Comparison of ENCODE assay signal across 8 mouse cellular contexts in the genomic region with DNA sequence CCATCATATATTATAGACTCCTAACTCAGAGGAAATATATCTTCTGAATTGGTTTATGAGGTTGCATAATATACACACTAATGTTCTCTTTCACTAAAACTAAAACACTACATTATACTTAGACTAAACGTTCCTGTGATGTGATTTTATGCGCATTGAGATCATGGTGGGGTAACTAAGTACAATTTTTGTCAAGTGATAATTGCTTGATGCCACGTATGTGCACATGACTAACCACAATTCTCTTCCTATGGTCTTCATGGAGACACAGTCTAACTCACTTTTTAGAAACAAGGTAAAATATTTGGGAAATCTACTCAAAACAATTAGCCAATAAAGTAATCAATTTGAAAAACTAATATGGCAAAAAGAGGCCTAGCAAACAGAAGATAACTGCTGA. TPM values are rescaled to one million over a fixed set of nuclear protein-coding genes. Genes with fewer than 3 reads are reported as not detected.
DNase-seq lines count a peak whose midpoint lies in the region; ATAC-seq and TF ChIP-seq lines count a peak whose summit lies in the region.

No protein-coding gene starts in this region.

- peaks cover 3% of the 10 kb centered on the region; the same call in 1 of the 2 replicates for H3K36me3 ChIP-seq in heart, embryonic 11.5 days (ENCODE audit: control insufficient read depth, insufficient read depth, low read length)
- H3K36me3 ChIP-seq in G1E (replicated peaks) = peaks cover 11% of the 10 kb centered on the region
- H3K36me3 ChIP-seq in hindbrain, embryonic 12.5 days = peaks cover 8% of the 10 kb centered on the region; the same call in 1 of the 2 replicates
- H3K36me3 ChIP-seq in midbrain, embryonic 10.5 days = peaks cover 20% of the 10 kb centered on the region

- no peaks in the 10 kb centered on the region for H3K9me3 ChIP-seq in heart, embryonic 11.5 days (replicated peaks; ENCODE audit: control insufficient read depth, low read length)
- no peaks in the 10 kb centered on the region for H3K9me3 ChIP-seq in G1E (replicated peaks)
- H3K9me3 ChIP-seq in hindbrain, embryonic 12.5 days (replicated peaks) = no peaks in the 10 kb centered on the region
- H3K9me3 ChIP-seq in midbrain, embryonic 10.5 days (replicated peaks) = no peaks in the 10 kb centered on the region

- intact Hi-C loops in heart, postnatal 25 days (cut with DNase I) = loop anchor here (5.0 kb wide), 1 partner anchor 380 kb away; the partner anchor contains the start of gene Sdhaf3

- no peak for ATAC-seq in heart, embryonic 11.5 days (replicated peaks; ENCODE audit: insufficient number of reproducible peaks, low FRiP score, low TSS enrichment)
- ATAC-seq in G1E (ENCODE audit: extremely low read depth, insufficient number of reproducible peaks, low FRiP score, poor library complexity, severe bottlenecking) = no peak
- ATAC-seq in hindbrain, embryonic 12.5 days (ENCODE audit: low FRiP score) = no peak

- peak overlapping the region; percentile 93 for H3K4me3 ChIP-seq in heart, embryonic 11.5 days (ENCODE audit: low read depth, low read length)
- H3K4me3 ChIP-seq in G1E (ENCODE audit: low read depth, low read length) = peak overlapping the region; percentile 81
- H3K4me3 ChIP-seq in hindbrain, embryonic 12.5 days = peak overlapping the region; percentile 96
- peak overlapping the region; percentile 94 for H3K4me3 ChIP-seq in midbrain, embryonic 10.5 days

- TF ChIP-seq CTCF in G1E (IDR thresholded peaks at IDR 0.05; ENCODE audit: low read depth, low read length) = no peak

- DNase-seq in heart, postnatal 25 days (ENCODE audit: low spot score) = no peak
- DNase-seq in G1E (ENCODE audit: low spot score) = no peak
- DNase-seq in midbrain, embryonic 10.5 days (ENCODE audit: low spot score) = no peak
- DNase-seq in right cerebral cortex, adult 18-20 months = no peak
- no peak for DNase-seq in right cerebral cortex, adult 2 months (ENCODE audit: low spot score in 2 of 2)
- DNase-seq in kidney, adult 11 months = no peak

- WGBS in heart, embryonic 11.5 days (ENCODE audit: insufficient replicate concordance) = 71% methylated on average over 3 of the region's 3 CpGs
- WGBS in hindbrain, embryonic 12.5 days = 68% methylated on average over 3 of the region's 3 CpGs
- 77% methylated on average over 3 of the region's 3 CpGs for WGBS in midbrain, embryonic 10.5 days

- H3K27me3 ChIP-seq in heart, embryonic 11.5 days (ENCODE audit: control insufficient read depth, insufficient read depth, low read length) = no peaks in the 10 kb centered on the region
- H3K27me3 ChIP-seq in G1E (ENCODE audit: insufficient read depth, low read length) = no peaks in the 10 kb centered on the region
- no peaks in the 10 kb centered on the region for H3K27me3 ChIP-seq in hindbrain, embryonic 12.5 days
- H3K27me3 ChIP-seq in midbrain, embryonic 10.5 days (ENCODE audit: low read depth, poor library complexity, severe bottlenecking) = no peaks in the 10 kb centered on the region

- H3K9ac ChIP-seq in heart, embryonic 11.5 days (ENCODE audit: low read depth, low read length) = peak overlapping the region; percentile 96
- peak overlapping the region; percentile 96; the same call in 1 of the 2 replicates for H3K9ac ChIP-seq in hindbrain, embryonic 12.5 days

- H3K4me1 ChIP-seq in heart, embryonic 11.5 days (ENCODE audit: control insufficient read depth, insufficient read depth, low read length) = peaks cover 4% of the 10 kb centered on the region
- peaks cover 3% of the 10 kb centered on the region for H3K4me1 ChIP-seq in G1E (ENCODE audit: insufficient read depth, low read depth, low read length)
- H3K4me1 ChIP-seq in hindbrain, embryonic 12.5 days = peaks cover 8% of the 10 kb centered on the region
- peaks cover 15% of the 10 kb centered on the region for H3K4me1 ChIP-seq in midbrain, embryonic 10.5 days

- H3K4me2 ChIP-seq in heart, embryonic 11.5 days = peak overlapping the region; percentile 81
- peak overlapping the region; percentile 52 for H3K4me2 ChIP-seq in hindbrain, embryonic 12.5 days (replicated peaks)

- H3K27ac ChIP-seq in heart, embryonic 11.5 days (ENCODE audit: low read depth, low read length) = no peak overlapping the region
- H3K27ac ChIP-seq in hindbrain, embryonic 12.5 days = no peak overlapping the region
- H3K27ac ChIP-seq in midbrain, embryonic 10.5 days (replicated peaks) = 0 out of 2 replicates have a peak overlapping the region, but pooled peaks have one; percentile 96

RNA-seq across cellular contexts. Expression of gene Sem1, which starts 1.2 kb away (rescaled TPM):
- polyA plus RNA-seq in heart, embryonic 11.5 days (2014; fragmentation: Nextera tagmentation; extraction: Ambion mirVana) = 213 and 221 TPM in 2 replicates
- 100 to 1,000 TPM in 1 of 2 experiments, 10 to 100 TPM in 1; 96.2 to 105 TPM for total RNA-seq in heart, postnatal 25 days (2021)
- total RNA-seq in G1E (2014; fragmentation: Nextera tagmentation) = 44.3 and 44.8 TPM in 2 replicates
- total RNA-seq in G1E (2017) = 164 and 181 TPM in 2 replicates
- polyA plus RNA-seq in G1E (2012) = 33.5 and 73.9 TPM in 2 replicates
- 190 and 218 TPM in 2 replicates for polyA plus RNA-seq in hindbrain, embryonic 12.5 days (2016; fragmentation: Nextera tagmentation; extraction: Ambion mirVana)
- polyA plus RNA-seq in midbrain, embryonic 10.5 days (2016; fragmentation: Nextera tagmentation; extraction: Ambion mirVana) = 229 and 237 TPM in 2 replicates
